23 mouse cellular contexts compared by ENCODE assay signal in genomic region chr16:48419035-48419434, GRCm38 (mm10). TPM values are rescaled to one million over a fixed set of nuclear protein-coding genes. Genes with fewer than 3 reads are reported as not detected.
"Had no signal": no experiment of that assay in that cellular context is flagged by ENCODE, and none has a peak within 500 bp of the region (broad histone marks: within the 10 kb centered on the region; RNA-seq: fewer than 3 reads in every experiment).

No protein-coding gene starts in this region.

- H3K4me3 ChIP-seq: megakaryocyte, embryonic 14.5 days; midbrain, embryonic 13.5 days; midbrain, embryonic 15.5 days; neural tube, embryonic 12.5 days had no signal

- ATAC-seq: lung, postnatal 0 days; midbrain, embryonic 13.5 days; midbrain, embryonic 15.5 days had no signal

- H3K4me1 ChIP-seq: midbrain, embryonic 13.5 days; midbrain, embryonic 15.5 days; neural tube, embryonic 12.5 days had no signal

- H3K27me3 ChIP-seq: megakaryocyte, embryonic 14.5 days; midbrain, embryonic 13.5 days; midbrain, embryonic 15.5 days; neural tube, embryonic 12.5 days had no signal

- H3K36me3 ChIP-seq: midbrain, embryonic 13.5 days; midbrain, embryonic 15.5 days; neural tube, embryonic 12.5 days had no signal

- DNase-seq: lung, adult 18-20 months; lung, postnatal 14 days; lung, postnatal 4 days; right cerebral cortex, postnatal 14 days; spleen, adult 18-20 months; thymus, adult 18-20 months; thymus, postnatal 14 days; thymus, postnatal 36 days had no signal

- H3K27ac ChIP-seq: liver, embryonic 14.5 days; midbrain, embryonic 13.5 days; midbrain, embryonic 15.5 days; neural tube, embryonic 12.5 days had no signal

RNA-seq across cellular contexts. Expression of gene Gm5485, which starts 6.8 kb away (rescaled TPM):
- total RNA-seq: midbrain, postnatal 0 days; monocyte, adult 5-6 weeks; neutrophil, adult 5-6 weeks had no signal
- polyA plus RNA-seq: liver, embryonic 14.5 days; liver, embryonic 16.5 days; lung, embryonic 14.5 days; midbrain, embryonic 11.5 days; midbrain, embryonic 13.5 days; midbrain, embryonic 15.5 days; midbrain, postnatal 0 days; neural tube, embryonic 12.5 days; neural tube, embryonic 14.5 days; stomach, embryonic 14.5 days; thymus, postnatal 0 days had no signal

RNA-seq across cellular contexts. Expression of gene Morc1, which starts 12.0 kb away (rescaled TPM):
- total RNA-seq: monocyte, adult 5-6 weeks; neutrophil, adult 5-6 weeks had no signal
- polyA plus RNA-seq: liver, embryonic 14.5 days; liver, embryonic 16.5 days; midbrain, embryonic 11.5 days; midbrain, embryonic 13.5 days; midbrain, embryonic 15.5 days had no signal
